Mouse (Mus musculus): ENCODE measurements around the gene Naa10. TPM values are rescaled to one million over a fixed set of nuclear protein-coding genes. Genes with fewer than 3 reads are reported as not detected.

The Naa10 gene
- total and polyA plus RNA-seq, 2 experiments: 44.6 to 55.9 TPM

DNA sequence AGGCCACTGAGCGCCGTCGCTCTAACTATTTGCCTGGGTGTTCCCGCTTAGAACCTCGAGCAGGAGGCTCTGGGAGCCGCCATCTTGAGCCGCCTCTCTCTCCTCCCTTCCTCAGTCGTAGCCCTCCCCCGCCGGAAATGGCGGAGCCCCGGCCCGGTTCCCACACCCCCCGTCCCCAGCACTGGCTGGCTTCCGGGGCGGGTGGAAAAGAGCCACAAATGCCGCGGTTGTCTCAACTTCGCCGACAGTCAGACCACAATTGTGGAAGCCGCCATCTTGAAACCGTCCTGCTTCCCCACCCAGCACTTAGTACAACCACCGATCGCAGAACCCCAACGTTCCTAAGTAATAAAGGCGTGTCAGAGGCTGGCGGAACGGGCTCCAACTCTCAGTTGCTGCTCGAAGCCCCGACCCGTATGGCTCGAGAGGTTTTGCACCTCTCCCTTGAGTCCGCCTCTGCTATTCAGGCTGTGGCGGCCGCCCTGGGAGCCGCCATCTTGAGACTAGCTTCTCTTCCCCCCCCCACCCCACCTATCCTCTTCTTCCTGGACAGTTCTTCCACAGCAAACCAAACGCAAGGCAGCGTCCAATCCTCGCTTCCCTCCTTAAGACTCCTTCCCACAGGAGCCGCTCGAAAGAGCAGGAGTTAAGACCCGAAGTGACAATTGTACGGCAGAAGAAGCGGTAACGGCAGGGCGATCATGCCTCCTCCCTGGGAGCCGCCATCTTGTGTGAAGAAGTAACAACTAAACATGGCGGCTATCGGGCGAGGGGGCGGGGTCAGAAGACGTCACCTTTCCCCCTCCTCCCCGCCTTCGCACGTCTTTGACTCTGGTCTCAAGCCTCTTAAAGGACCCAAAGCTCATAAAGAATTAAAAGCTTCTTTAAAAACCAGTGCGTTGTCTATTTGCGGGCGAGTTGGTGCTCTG, 44.8 kb upstream of the Naa10 start, which contains the start of gene Hcfc1:
Gene Hcfc1, minus strand, starts transcription at position 110 of the 929 bp plus-strand sequence.
- H3K4me3 ChIP-seq (ENCODE audit: insufficient read depth, low read depth, low read length): peak within 1 kb of the TSS; percentile 88
- peak; percentile 73 for DNase-seq (ENCODE audit: extremely low read depth, low read depth, low spot score)
- H3K27ac ChIP-seq (replicated peaks; ENCODE audit: insufficient read depth, low read depth, low read length): peak within 1 kb of the TSS; percentile 96
- TF ChIP-seq CTCF (IDR thresholded peaks at IDR 0.05; ENCODE audit: low read depth, low read length): no peak
- TF ChIP-seq POLR2A (IDR thresholded peaks at IDR 0.05; ENCODE audit: extremely low read depth, insufficient read depth, low read length): no peak
- no peaks in the 10 kb centered on the region for H3K27me3 ChIP-seq (ENCODE audit: control insufficient read depth, insufficient read depth, low read length)
- under 1% methylated on average over 57 of the region's 58 CpGs for WGBS
- H3K4me1 ChIP-seq (ENCODE audit: control insufficient read depth, insufficient read depth, low read length): peaks cover 6% of the 10 kb centered on the region
- H3K36me3 ChIP-seq (ENCODE audit: control insufficient read depth, insufficient read depth, low read length): no peaks in the 10 kb centered on the region
- H3K79me2 ChIP-seq (ENCODE audit: control insufficient read depth, insufficient read depth, low read length): peaks cover 2% of the 10 kb centered on the region; the same call in 1 of the 2 replicates
- H3K9ac ChIP-seq (ENCODE audit: low read depth, low read length): peak within 1 kb of the TSS; percentile 92

DNA sequence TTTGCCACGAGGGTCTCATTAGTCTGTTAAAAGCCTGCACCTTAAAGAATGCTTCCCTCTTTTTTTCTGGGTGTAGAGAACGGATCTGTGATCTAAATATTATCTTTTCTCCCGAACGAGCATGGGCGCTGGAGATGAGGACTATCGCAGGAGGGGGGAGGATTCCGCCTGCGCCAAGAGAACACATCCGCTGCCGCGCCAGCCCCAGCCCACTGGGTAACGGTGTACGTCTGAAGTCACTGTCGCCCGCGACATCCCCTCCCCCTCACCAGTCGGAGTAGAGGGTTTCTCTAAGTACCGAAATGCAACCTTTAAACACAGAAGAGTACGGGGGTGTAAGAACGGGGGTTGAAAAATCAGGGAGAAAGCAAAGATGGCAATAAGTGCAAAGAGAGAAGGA, 43.6 kb upstream of the Naa10 start:
- peak overlapping the region; percentile 96 for H3K27ac ChIP-seq (replicated peaks; ENCODE audit: insufficient read depth, low read depth, low read length)
- H3K27me3 ChIP-seq (ENCODE audit: control insufficient read depth, insufficient read depth, low read length): no peaks in the 10 kb centered on the region
- H3K36me3 ChIP-seq (ENCODE audit: control insufficient read depth, insufficient read depth, low read length): no peaks in the 10 kb centered on the region
- H3K4me3 ChIP-seq (ENCODE audit: insufficient read depth, low read depth, low read length): peak overlapping the region; percentile 88
- peak; percentile 21 for DNase-seq (ENCODE audit: extremely low read depth, low read depth, low spot score)
- TF ChIP-seq POLR2A (IDR thresholded peaks at IDR 0.05; ENCODE audit: extremely low read depth, insufficient read depth, low read length): no peak
- no peak for TF ChIP-seq CTCF (IDR thresholded peaks at IDR 0.05; ENCODE audit: low read depth, low read length)
- WGBS: under 1% methylated on average over 20 of the region's 20 CpGs
- H3K4me1 ChIP-seq (ENCODE audit: control insufficient read depth, insufficient read depth, low read length): peaks cover 6% of the 10 kb centered on the region
- H3K79me2 ChIP-seq (ENCODE audit: control insufficient read depth, insufficient read depth, low read length): peaks cover 2% of the 10 kb centered on the region; the same call in 1 of the 2 replicates
- peak overlapping the region; percentile 92; the same call in 1 of the 2 replicates for H3K9ac ChIP-seq (ENCODE audit: low read depth, low read length)

DNA sequence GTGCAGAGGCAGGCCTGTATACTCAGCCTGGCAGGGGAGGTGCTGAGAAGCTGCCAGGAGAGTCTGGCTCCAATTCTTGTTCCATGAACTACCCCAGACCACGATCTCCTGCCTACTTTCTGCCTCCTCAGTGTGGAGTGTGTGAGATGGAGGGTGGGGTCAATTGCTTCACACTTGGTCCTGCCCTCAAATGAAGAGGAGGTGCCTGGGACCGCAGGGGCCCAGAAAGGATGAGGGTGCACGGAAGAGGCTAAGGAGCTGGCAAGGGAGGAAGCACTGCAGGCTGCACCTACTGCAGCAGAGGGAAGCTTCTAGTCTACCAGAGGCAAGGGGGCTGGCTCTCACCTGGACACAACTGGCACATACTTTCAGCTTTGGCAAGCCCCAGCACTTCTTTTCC, 42.6 kb upstream of the Naa10 start:
- H3K9ac ChIP-seq (ENCODE audit: low read depth, low read length): no peak overlapping the region; the same call in 1 of the 2 replicates
- no peaks in the 10 kb centered on the region for H3K27me3 ChIP-seq (ENCODE audit: control insufficient read depth, insufficient read depth, low read length)
- 0% methylated on average over 3 of the region's 3 CpGs for WGBS
- TF ChIP-seq POLR2A (IDR thresholded peaks at IDR 0.05; ENCODE audit: extremely low read depth, insufficient read depth, low read length): no peak
- TF ChIP-seq CTCF (IDR thresholded peaks at IDR 0.05; ENCODE audit: low read depth, low read length): no peak
- no peak overlapping the region for H3K27ac ChIP-seq (replicated peaks; ENCODE audit: insufficient read depth, low read depth, low read length)
- peaks cover 2% of the 10 kb centered on the region; the same call in 1 of the 2 replicates for H3K79me2 ChIP-seq (ENCODE audit: control insufficient read depth, insufficient read depth, low read length)
- no peak overlapping the region for H3K4me3 ChIP-seq (ENCODE audit: insufficient read depth, low read depth, low read length)
- peaks cover 6% of the 10 kb centered on the region for H3K4me1 ChIP-seq (ENCODE audit: control insufficient read depth, insufficient read depth, low read length)
- DNase-seq (ENCODE audit: extremely low read depth, low read depth, low spot score): no peak
- peaks cover 3% of the 10 kb centered on the region; the same call in 1 of the 2 replicates for H3K36me3 ChIP-seq (ENCODE audit: control insufficient read depth, insufficient read depth, low read length)

DNA sequence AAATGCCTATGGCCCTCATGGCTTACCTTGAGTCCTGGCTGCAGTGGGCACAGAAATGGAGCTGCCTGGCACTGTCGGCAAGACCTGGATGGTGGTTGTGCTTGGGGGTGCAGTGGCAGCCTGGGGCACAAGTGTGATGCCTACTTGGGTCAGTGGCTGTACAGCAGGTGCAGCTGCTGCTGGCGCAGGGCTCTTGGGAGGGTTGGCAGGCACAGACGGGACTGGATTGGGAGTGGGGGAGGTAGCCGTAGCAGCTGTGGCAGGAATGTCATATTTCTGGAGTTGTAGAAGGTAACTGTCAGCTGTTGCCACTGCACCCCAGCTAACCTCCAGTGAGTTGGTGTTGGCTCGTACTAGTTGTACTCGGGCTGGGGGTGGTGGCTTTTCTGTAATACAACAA, 33.2 kb upstream of the Naa10 start:
- H3K79me2 ChIP-seq (ENCODE audit: control insufficient read depth, insufficient read depth, low read length): no peaks in the 10 kb centered on the region
- 98% methylated on average over 6 of the region's 6 CpGs for WGBS
- peaks cover 57% of the 10 kb centered on the region for H3K36me3 ChIP-seq (ENCODE audit: control insufficient read depth, insufficient read depth, low read length)
- TF ChIP-seq CTCF (IDR thresholded peaks at IDR 0.05; ENCODE audit: low read depth, low read length) (no peak), POLR2A (IDR thresholded peaks at IDR 0.05; ENCODE audit: extremely low read depth, insufficient read depth, low read length) (no peak)
- no peak overlapping the region for H3K27ac ChIP-seq (replicated peaks; ENCODE audit: insufficient read depth, low read depth, low read length)
- DNase-seq (ENCODE audit: extremely low read depth, low read depth, low spot score): no peak
- H3K9ac ChIP-seq (ENCODE audit: low read depth, low read length): no peak overlapping the region
- no peaks in the 10 kb centered on the region for H3K4me1 ChIP-seq (ENCODE audit: control insufficient read depth, insufficient read depth, low read length)
- no peaks in the 10 kb centered on the region for H3K27me3 ChIP-seq (ENCODE audit: control insufficient read depth, insufficient read depth, low read length)
- H3K4me3 ChIP-seq (ENCODE audit: insufficient read depth, low read depth, low read length): no peak overlapping the region

DNA sequence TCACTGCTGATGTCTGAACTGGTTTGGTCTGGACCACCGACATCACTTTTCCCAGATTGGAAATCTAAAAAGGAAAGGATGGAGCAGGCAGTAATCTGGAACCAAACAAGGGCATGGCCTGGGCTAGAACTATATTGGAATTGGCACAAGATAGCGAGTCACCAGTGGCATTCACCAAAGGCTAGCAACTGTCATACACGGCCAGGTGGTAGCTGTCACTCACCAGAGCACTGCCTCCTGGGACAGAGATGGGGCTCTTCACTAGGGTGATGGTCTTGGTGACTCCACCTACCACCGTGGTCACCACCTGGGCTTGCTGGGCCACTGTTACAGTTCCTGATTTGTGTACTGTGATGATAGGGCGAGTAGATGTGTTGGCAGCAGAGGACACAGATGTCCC, 30.9 kb upstream of the Naa10 start:
- Histone ChIP-seq H3K4me1 (ENCODE audit: control insufficient read depth, insufficient read depth, low read length) (no peaks in the 10 kb centered on the region), H3K36me3 (ENCODE audit: control insufficient read depth, insufficient read depth, low read length) (peaks cover 51% of the 10 kb centered on the region), H3K4me3 (ENCODE audit: insufficient read depth, low read depth, low read length) (no peak overlapping the region), H3K79me2 (ENCODE audit: control insufficient read depth, insufficient read depth, low read length) (no peaks in the 10 kb centered on the region), H3K27ac (replicated peaks; ENCODE audit: insufficient read depth, low read depth, low read length) (no peak overlapping the region), H3K9ac (ENCODE audit: low read depth, low read length) (no peak overlapping the region), H3K27me3 (ENCODE audit: control insufficient read depth, insufficient read depth, low read length) (no peaks in the 10 kb centered on the region)
- DNase-seq (ENCODE audit: extremely low read depth, low read depth, low spot score): no peak
- 89% methylated on average over 5 of the region's 5 CpGs for WGBS
- no peak for TF ChIP-seq POLR2A (IDR thresholded peaks at IDR 0.05; ENCODE audit: extremely low read depth, insufficient read depth, low read length)
- no peak for TF ChIP-seq CTCF (IDR thresholded peaks at IDR 0.05; ENCODE audit: low read depth, low read length)

Measured in liver, adult 2 months (tissue).